Mouse (Mus musculus) ZHBTc4 (cell line): ENCODE data around the gene Tcn2.

ENCODE experiments used
- DNase-seq: peaks from one replicate; pipeline ENCODE4 v3.0.0-alpha.2; 2011; ENCODE audit warnings: low read depth, low spot score

The Tcn2 gene

GRCm38 (mm10) chr11:3931511-3932211 is at the start of gene Tcn2:
TSS of gene Tcn2 (minus strand) at chr11:3932159.
- DNase-seq = peak; percentile 94

DNA sequence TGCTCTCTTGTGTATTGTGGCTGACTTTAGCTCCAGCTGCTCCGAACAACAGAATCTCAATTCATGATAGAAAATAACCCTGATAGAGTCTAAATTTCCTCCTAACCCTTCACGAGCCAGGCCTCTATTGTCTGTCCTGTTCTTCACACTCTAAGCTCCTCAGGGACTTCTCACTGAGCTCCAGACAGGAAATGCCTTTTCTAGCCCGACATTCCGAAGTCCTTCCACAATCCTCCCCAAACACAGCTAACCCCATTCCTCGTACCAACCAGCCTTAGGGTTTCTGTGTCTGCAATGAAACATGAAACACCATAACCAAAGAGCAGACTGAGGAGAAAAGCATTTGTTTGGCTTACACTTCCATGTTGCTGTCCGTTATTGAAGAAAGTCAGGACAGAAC is 49.6 kb upstream of the Tcn2 start:
- DNase-seq = no peak

DNA sequence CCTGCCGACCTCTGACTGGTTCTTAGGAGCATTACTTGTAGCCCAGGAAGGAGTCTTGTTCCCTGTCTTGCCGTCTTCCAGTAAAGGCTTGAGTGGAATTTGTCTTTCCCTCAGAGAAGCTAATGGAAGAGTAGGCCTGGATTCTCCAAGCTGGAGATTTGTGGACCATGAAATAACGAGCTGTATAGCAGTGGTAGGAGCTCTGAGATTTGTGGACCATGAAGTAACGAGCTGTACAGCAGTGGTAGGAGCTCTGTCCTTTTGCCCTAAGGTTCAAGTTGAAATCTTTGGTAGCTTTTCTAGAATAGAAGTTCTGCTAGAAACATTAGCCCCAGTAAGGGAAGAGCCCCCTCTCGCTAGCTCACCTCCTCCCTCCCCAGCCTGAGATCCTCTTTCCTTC is 46.5 kb upstream of the Tcn2 start:
- DNase-seq = no peak

GRCm38 (mm10) chr11:3976678-3977077 is 44.7 kb upstream of the Tcn2 start, which contains the start of gene 4930556J24Rik:
TSS of gene 4930556J24Rik (minus strand) at chr11:3976778.
- DNase-seq = no peak

DNA sequence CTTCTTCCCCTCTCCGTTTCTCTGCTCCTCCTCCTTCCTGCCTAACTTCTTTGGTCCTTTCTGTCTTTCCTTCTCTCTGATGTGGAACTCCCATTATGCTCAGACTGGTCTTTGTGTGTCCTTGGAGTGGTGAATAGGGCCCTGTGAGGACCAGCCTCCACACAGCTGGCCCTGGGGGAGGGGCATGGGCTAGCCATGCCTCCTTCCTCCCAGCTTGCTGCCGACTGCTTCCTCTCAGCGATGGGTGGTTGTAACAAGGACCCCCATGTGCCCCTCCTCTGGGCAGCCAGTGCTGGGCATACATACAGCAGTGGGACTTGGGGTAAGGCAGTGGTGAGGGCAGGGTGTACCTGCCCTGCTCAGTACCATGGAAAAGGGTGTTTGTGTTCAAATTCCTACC is 42.4 kb upstream of the Tcn2 start:
- DNase-seq = no peak

DNA sequence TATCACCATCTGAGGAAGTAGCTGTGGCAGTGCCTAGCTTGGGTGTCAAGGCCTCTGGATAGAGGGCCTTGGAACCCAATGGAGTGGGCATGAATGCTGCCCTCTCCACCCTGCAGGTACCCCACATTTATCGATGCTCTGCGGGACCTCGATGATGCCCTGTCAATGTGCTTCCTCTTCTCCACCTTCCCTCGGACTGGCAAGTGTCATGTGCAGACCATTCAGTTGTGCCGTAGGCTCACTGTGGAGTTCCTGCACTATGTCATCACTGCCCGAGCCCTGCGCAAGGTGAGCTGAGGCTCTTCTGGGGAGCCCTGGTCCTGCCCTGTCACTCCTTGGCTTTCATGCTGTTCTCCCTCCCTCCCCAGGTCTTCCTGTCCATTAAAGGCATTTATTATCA is 41.1 kb upstream of the Tcn2 start:
- no peak for DNase-seq

DNA sequence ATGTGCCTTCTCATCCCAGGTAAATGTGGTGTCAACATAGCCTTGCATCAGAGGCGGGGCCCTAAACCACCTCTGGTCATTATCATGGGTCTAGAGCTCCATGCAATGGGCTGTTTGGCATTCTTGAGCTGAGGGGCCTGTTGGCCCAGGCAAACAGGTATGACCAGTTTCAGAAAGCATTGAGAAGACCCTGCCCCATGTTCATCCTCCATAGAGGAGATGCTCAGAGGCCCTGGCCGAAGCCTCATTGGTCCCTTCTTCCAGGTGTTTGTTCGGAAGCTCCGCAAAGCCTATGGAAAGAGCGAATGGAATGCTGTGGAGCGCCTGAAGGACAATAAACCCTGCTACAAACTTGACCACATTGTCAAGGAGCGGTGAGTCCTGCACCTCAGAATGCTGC is 38.4 kb upstream of the Tcn2 start:
- DNase-seq = no peak

GRCm38 (mm10) chr11:3969837-3970236 is 37.9 kb upstream of the Tcn2 start:
- peak; percentile 42 for DNase-seq

DNA sequence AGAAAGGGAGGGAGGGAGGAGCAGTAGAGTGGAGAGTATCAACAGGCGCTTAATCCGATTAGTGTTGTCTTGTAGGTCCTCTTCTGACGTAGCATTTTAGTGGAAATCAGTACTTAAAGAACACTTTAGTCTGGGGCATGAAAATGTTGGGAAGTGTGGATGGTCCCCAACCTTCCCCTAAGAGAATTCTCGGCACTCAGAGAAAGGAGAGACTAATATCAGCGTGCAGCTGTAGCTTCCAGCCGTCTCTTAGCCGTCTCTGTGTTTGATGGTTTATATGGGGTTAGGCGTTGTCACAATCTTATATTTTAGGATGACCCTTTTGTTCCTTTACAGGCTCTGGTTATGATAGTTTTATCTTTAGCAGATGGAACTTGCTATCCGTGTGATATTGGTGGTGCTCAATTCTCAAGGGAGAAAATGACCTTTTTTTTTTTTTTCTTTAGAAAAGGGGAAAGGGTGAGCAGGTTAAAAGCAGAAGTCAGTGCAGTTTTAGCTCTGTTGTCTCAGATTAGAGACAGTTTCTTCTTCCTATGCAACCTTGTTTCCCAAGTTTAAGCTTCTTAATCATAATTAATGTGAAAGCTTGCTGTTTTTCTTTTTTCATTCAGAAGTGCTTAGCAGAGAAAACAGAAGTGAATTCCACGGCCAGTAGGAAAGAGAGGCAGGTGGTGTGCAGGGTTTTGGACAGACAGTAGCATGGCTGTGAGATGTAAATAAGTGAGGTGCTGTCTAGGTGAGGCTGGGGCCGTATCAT is 32.6 kb upstream of the Tcn2 start:
- DNase-seq = no peak

DNA sequence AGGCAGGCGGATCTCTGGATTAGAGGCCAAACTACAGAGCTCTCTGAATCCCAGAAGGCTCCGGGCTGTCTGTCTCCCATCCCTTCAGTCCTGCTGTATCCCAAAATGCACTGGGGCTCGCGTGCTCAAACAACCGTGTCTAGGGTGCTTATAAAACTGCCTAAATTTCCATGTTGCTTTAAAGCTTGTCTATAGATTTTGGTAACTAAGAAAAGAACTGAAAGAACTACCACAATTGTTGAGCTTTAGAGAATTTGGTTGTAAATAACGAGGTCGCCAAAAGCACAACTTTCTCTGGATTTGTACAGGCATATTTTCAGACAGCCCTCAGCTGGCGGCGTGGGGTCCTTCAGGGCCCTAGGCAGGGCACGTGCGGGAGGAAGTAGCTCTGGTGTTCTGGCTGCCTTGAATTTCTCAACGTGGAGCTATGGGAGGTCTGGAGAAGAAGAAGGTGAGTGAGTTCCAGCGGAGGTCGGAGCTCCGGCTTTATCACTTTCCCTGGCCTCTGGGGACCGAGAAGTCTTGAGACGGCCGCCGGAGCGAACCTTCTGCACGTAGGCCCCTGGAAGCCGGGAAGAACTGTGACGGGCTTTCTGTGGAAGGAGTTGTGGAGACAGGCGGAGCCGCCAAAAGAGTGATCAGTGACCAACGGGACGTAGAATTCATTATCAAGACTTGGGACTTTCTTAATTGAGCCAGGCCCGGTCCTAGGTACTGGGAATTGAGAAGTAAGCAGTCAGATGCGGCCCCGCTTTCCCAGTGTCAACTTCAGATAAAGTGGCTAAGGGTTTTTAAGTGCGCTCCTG is 31.9 kb upstream of the Tcn2 start, which contains the start of gene Pes1:
Pes1 (plus strand) TSS at position 366 of the 806 bp plus-strand sequence.
- peak; percentile 94 for DNase-seq

- peak; percentile 88 for DNase-seq
Measured at GRCm38 (mm10) chr11:3963155-3963554, 31.2 kb upstream of the Tcn2 start.

GRCm38 (mm10) chr11:3961761-3962160 is 29.8 kb upstream of the Tcn2 start:
- DNase-seq = no peak

DNA sequence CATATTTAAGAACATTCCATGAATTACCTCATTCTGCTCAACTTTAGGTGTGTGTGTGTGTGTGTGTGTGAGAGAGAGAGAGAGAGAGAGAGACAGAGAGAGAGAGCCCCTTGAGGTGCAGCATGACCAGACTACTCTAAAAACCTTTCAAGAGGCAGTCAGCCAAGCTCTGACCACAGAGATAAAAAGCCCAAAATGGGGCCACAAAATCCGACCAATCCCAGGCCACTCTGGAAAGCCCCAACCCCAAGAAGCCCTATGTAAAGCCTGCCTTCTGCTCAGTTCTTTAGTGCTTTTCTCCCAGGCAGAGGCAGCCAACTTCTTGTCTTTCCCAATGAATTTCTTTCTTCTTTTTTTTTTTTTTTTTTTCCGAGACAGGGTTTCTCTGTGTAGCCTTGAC is 28.9 kb upstream of the Tcn2 start:
- DNase-seq = no peak

DNA sequence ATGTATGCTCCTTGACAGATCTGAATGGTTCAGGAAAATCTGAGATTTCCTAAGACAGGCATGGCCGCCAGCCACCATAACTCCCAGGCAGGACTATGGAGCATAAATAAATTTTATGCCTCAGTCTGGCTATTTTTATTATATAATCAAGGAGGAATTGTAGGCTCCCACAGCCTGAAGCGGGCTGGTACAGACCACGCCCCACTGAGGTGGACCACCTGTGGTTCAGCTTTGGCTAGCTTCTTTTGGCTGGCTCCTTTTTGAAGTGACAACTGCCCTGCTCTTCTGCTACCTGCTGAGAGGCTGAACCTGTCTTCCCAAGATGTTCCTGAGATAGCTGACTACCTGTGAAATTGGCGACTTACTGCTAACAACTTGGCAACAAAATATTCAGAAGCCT is 23.4 kb upstream of the Tcn2 start:
- peak; percentile 82 for DNase-seq

GRCm38 (mm10) chr11:3954876-3955275 is 22.9 kb upstream of the Tcn2 start:
- DNase-seq = peak; percentile 78

- DNase-seq = no peak
Measured at GRCm38 (mm10) chr11:3946386-3946785, 14.4 kb upstream of the Tcn2 start.

- no peak for DNase-seq
Measured at GRCm38 (mm10) chr11:3941371-3941770, 9.4 kb upstream of the Tcn2 start.

DNA sequence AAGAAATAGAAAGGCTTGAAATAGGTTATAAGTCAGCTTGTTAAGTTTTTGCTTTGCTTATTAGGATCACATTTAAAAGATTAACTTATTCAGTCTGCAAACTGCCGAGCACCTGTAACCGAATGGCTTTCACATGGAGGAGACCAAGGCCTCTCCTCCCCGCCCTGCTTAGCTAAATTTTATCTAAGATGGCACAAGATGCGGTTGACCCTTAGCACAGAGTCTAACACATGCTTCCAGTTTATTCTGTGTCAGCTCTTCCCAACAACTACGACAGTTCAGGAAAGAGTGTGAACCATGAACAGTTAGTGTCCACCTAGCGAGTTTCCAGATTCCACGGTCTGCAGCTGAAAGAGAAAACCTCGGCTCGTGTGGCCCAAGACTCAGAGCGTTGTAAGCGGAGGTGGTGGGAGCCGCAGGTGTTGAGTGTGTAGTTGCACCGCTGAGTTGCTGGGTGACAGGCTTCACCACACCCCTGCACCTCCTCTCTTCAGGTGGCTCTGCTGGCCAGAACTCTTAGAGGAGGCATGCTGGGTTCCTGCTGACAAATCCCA is 5.4 kb upstream of the Tcn2 start:
- peak; percentile 17 for DNase-seq

DNA sequence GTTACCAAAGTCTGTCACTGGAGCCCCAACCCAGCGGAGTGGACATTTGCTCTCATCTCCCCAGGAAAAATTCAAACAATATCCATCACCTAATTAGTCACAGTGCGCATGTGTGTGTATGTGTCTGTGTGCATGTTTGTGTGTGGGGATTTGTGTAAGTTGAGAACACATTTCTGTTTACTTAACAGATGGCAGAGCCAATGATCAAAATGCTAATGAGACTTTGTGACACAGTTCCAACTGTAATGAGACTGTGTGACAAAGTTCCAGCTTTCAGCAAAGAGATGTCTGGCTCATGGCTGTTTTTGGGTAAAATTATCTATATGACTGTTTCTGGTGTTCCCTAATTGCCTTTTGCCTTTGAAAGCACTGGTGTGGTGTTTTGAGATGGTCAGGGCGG is 4.4 kb upstream of the Tcn2 start:
- no peak for DNase-seq

DNA sequence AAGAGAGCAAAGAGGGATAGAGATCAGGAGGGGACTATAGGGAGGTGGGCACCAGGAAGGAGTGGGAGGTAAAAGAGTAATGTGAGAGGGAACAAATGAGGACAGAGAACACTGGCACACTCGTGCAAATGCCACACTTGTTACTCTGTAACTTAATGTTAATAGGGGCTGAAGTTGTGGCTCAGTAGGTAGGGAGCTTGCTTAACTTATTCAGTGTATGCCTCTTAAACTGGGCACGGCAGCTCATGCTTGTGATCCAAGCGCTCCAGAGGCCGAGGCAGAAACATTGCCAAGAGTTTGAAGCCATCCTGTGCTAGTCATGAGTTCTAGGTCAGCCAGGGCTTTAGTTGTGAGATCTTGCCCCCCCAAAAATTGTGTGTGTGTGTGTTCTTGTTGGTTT is 3.2 kb upstream of the Tcn2 start:
- DNase-seq = no peak

DNA sequence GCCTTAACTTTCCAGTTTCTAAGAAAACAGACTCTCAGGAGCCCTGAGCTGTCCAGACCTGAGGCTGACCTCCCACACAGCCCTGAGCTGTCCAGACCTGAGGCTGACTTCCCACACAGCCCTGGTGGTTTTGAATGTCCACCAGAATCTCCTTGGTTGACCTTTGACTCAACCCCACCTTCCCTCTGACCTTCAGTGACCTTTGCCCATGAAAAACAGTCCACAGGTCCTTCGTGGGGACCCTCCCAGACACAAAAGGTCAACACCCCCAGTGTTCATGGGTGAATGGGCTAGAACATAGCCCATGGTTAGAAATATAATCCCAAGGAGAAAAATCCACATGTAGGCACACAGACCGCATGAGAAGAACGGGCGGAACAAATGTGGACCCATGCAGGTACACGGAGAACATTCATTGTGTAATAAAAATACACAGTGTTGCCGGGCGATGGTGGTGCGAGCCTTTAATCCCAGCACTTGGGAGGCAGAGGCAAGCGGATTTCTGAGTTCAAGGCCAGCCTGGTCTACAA is 1.9 kb upstream of the Tcn2 start:
- no peak for DNase-seq

GRCm38 (mm10) chr11:3930931-3931330 is 1.0 kb downstream of the Tcn2 start:
- DNase-seq = no peak
